Mouse (Mus musculus) testis, adult 2 months (tissue): ENCODE data around the gene Kcnj1.

Experiments used
- CTCF ChIP-seq: fragments of 200-500 bp; IDR thresholded peaks from 2 replicates; pipeline ENCODE4 v1.5.1; 2012; ENCODE audit warnings: low read depth, mild to moderate bottlenecking, inconsistent platforms, low read length, moderate library complexity; ENCODE audit not compliant: control insufficient read depth, insufficient read depth, insufficient replicate concordance
- POLR2A ChIP-seq: fragments of 200-500 bp; IDR thresholded peaks from 2 replicates; pipeline ENCODE4 v1.6.1; 2012; ENCODE audit warnings: low read depth, mild to moderate bottlenecking, inconsistent platforms, low read length, moderate library complexity; ENCODE audit not compliant: control insufficient read depth

DNA sequence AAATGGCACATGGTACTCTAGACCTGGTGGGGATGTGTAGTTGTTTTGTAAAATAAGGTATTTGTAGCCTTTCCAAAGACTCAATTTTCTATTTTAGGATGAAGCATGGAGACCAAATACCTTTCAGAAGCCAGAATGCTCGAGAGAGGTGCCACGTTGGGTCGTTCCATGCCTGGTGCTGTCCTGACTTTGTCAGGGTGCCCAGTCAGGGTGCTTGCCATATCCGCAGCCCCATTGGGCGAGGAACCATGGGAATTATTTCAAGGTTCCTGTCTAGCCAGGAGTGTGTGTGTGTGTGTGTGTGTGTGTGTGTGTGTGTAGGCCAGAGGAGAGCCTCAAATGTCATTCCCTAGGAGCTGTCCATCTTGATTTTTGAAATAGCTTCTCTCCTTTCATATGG, 38.4 kb downstream of the Kcnj1 start:
- TF ChIP-seq POLR2A (no peak), CTCF (no peak)
